Mouse (Mus musculus): ENCODE data around the gene Tenm2.

The Tenm2 gene

GRCm38 (mm10) chr11:36353252-36353651, 882.5 kb downstream of the Tenm2 start:
- DNase-seq (ENCODE audit: low spot score in 2 of 2): no peak

GRCm38 (mm10) chr11:36351752-36352151, 884.0 kb downstream of the Tenm2 start:
- no peak for DNase-seq (ENCODE audit: low spot score in 2 of 2)

GRCm38 (mm10) chr11:36351341-36351740, 884.4 kb downstream of the Tenm2 start:
- DNase-seq (ENCODE audit: low spot score in 2 of 2): no peak

- no peak for DNase-seq (ENCODE audit: low spot score in 2 of 2)
Observed at GRCm38 (mm10) chr11:36350264-36350663, 885.5 kb downstream of the Tenm2 start.

GRCm38 (mm10) chr11:36349856-36350255, 885.9 kb downstream of the Tenm2 start:
- DNase-seq (ENCODE audit: low spot score in 2 of 2): no peak

GRCm38 (mm10) chr11:36341799-36342198, 894.0 kb downstream of the Tenm2 start:
- DNase-seq (ENCODE audit: low spot score in 2 of 2): no peak

GRCm38 (mm10) chr11:36338424-36338823, 897.3 kb downstream of the Tenm2 start:
- no peak for DNase-seq (ENCODE audit: low spot score in 2 of 2)

GRCm38 (mm10) chr11:36337063-36337462, 898.7 kb downstream of the Tenm2 start:
- no peak for DNase-seq (ENCODE audit: low spot score in 2 of 2)

GRCm38 (mm10) chr11:36335147-36335546, 900.6 kb downstream of the Tenm2 start:
- DNase-seq (ENCODE audit: low spot score in 2 of 2): no peak

GRCm38 (mm10) chr11:36334100-36334735, 901.5 kb downstream of the Tenm2 start:
- no peak for DNase-seq (ENCODE audit: low spot score in 2 of 2)

GRCm38 (mm10) chr11:36332222-36332621, 903.5 kb downstream of the Tenm2 start:
- no peak for DNase-seq (ENCODE audit: low spot score in 2 of 2)

- no peak for DNase-seq (ENCODE audit: low spot score in 2 of 2)
Observed at GRCm38 (mm10) chr11:36331408-36332178, 904.2 kb downstream of the Tenm2 start.

- DNase-seq (ENCODE audit: low spot score in 2 of 2): no peak
Observed at GRCm38 (mm10) chr11:36327243-36327642, 908.5 kb downstream of the Tenm2 start.

GRCm38 (mm10) chr11:36309317-36309716, 926.4 kb downstream of the Tenm2 start:
- DNase-seq (ENCODE audit: low spot score in 2 of 2): no peak

GRCm38 (mm10) chr11:36307276-36307675, 928.5 kb downstream of the Tenm2 start:
- DNase-seq (ENCODE audit: low spot score in 2 of 2): no peak

- no peak for DNase-seq (ENCODE audit: low spot score in 2 of 2)
Observed at GRCm38 (mm10) chr11:36305348-36305950, 930.3 kb downstream of the Tenm2 start.

- no peak for DNase-seq (ENCODE audit: low spot score in 2 of 2)
Observed at GRCm38 (mm10) chr11:36302913-36303371, 932.8 kb downstream of the Tenm2 start.

- no peak for DNase-seq (ENCODE audit: low spot score in 2 of 2)
Observed at GRCm38 (mm10) chr11:36302096-36302495, 933.7 kb downstream of the Tenm2 start.

GRCm38 (mm10) chr11:36296568-36296967, 939.2 kb downstream of the Tenm2 start:
- no peak for DNase-seq (ENCODE audit: low spot score in 2 of 2)

GRCm38 (mm10) chr11:36292206-36292605, 943.6 kb downstream of the Tenm2 start:
- DNase-seq (ENCODE audit: low spot score in 2 of 2): no peak

- DNase-seq (ENCODE audit: low spot score in 2 of 2): no peak
Observed at GRCm38 (mm10) chr11:36286246-36286645, 949.5 kb downstream of the Tenm2 start.

- no peak for DNase-seq (ENCODE audit: low spot score in 2 of 2)
Observed at GRCm38 (mm10) chr11:36280533-36280932, 955.2 kb downstream of the Tenm2 start.

- DNase-seq (ENCODE audit: low spot score in 2 of 2): no peak
Observed at GRCm38 (mm10) chr11:36277903-36278215, 957.9 kb downstream of the Tenm2 start.
